Mouse (Mus musculus): Measurements from ENCODE around the gene Pigc. TPM values are rescaled to one million over a fixed set of nuclear protein-coding genes. Genes with fewer than 3 reads are reported as not detected.

Gene Pigc
- total and polyA plus RNA-seq, 2 experiments, result 7.3 to 9.5 TPM

DNA sequence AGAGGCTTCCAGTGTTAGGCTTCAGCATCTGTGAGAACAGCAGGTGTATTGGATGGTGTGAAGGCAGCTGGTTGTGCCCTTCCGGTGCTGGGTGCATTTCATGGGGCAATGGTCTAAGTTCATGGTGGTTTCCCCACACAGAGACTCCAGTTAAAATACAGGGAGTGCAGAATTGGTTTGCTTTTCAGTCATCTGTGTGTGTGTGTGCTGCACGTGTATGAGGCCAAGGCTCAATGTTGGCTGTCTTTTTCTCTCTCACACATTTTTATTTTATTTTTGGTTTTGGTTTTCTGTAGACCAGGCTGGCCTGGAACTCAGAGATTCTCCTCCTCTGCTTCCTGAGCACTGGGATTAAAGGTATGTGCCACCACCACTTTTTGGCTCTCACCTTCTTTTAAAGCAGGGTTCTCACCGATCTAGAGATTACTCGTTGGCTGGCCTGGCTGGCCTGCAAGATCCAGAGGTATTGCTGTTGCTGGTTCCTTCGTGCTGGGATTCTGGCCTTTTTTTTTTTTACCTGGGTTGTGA is 9.3 kb downstream of the Pigc start:
- DNase-seq (ENCODE audit: extremely low read depth, low read depth, low spot score), result no peak
- no peak for TF ChIP-seq POLR2A (IDR thresholded peaks at IDR 0.05; ENCODE audit: extremely low read depth, insufficient read depth, low read length)
- TF ChIP-seq CTCF (IDR thresholded peaks at IDR 0.05; ENCODE audit: low read depth, low read length), result no peak
- Histone ChIP-seq H3K4me1 (ENCODE audit: control insufficient read depth, insufficient read depth, low read length) (peaks cover 11% of the 10 kb centered on the region), H3K79me2 (ENCODE audit: control insufficient read depth, insufficient read depth, low read length) (no peaks in the 10 kb centered on the region), H3K9ac (ENCODE audit: low read depth, low read length) (no peak overlapping the region), H3K36me3 (ENCODE audit: control insufficient read depth, insufficient read depth, low read length) (no peaks in the 10 kb centered on the region), H3K27ac (replicated peaks; ENCODE audit: insufficient read depth, low read depth, low read length) (no peak overlapping the region), H3K4me3 (ENCODE audit: insufficient read depth, low read depth, low read length) (no peak overlapping the region), H3K27me3 (ENCODE audit: control insufficient read depth, insufficient read depth, low read length) (no peaks in the 10 kb centered on the region)
- WGBS, result 80% methylated on average over 5 of the region's 5 CpGs

- no peak within 1 kb of the TSS for H3K27ac ChIP-seq (replicated peaks; ENCODE audit: insufficient read depth, low read depth, low read length)
- peaks cover 7% of the 10 kb centered on the region for H3K4me1 ChIP-seq (ENCODE audit: control insufficient read depth, insufficient read depth, low read length)
- no peaks in the 10 kb centered on the region for H3K36me3 ChIP-seq (ENCODE audit: control insufficient read depth, insufficient read depth, low read length)
- WGBS, result 73% methylated on average over 1 of the region's 1 CpGs
- no peak for DNase-seq (ENCODE audit: extremely low read depth, low read depth, low spot score)
- H3K9ac ChIP-seq (ENCODE audit: low read depth, low read length), result no peak within 1 kb of the TSS
- H3K27me3 ChIP-seq (ENCODE audit: control insufficient read depth, insufficient read depth, low read length), result no peaks in the 10 kb centered on the region
- no peak within 1 kb of the TSS for H3K4me3 ChIP-seq (ENCODE audit: insufficient read depth, low read depth, low read length)
- TF ChIP-seq POLR2A (IDR thresholded peaks at IDR 0.05; ENCODE audit: extremely low read depth, insufficient read depth, low read length), result no peak
- TF ChIP-seq CTCF (IDR thresholded peaks at IDR 0.05; ENCODE audit: low read depth, low read length), result no peak
- no peaks in the 10 kb centered on the region for H3K79me2 ChIP-seq (ENCODE audit: control insufficient read depth, insufficient read depth, low read length)
Measured at GRCm38 (mm10) chr1:161979536-161979935, 10.6 kb downstream of the Pigc start, which contains the start of gene 4930558K02Rik. Gene 4930558K02Rik (minus strand): TSS chr1:161979636.

- H3K79me2 ChIP-seq (ENCODE audit: control insufficient read depth, insufficient read depth, low read length), result no peaks in the 10 kb centered on the region
- TF ChIP-seq POLR2A (IDR thresholded peaks at IDR 0.05; ENCODE audit: extremely low read depth, insufficient read depth, low read length), result no peak
- TF ChIP-seq CTCF (IDR thresholded peaks at IDR 0.05; ENCODE audit: low read depth, low read length), result no peak
- WGBS, result 79% methylated on average over 2 of the region's 2 CpGs
Measured at GRCm38 (mm10) chr1:161980046-161980445, 11.1 kb downstream of the Pigc start.

DNA sequence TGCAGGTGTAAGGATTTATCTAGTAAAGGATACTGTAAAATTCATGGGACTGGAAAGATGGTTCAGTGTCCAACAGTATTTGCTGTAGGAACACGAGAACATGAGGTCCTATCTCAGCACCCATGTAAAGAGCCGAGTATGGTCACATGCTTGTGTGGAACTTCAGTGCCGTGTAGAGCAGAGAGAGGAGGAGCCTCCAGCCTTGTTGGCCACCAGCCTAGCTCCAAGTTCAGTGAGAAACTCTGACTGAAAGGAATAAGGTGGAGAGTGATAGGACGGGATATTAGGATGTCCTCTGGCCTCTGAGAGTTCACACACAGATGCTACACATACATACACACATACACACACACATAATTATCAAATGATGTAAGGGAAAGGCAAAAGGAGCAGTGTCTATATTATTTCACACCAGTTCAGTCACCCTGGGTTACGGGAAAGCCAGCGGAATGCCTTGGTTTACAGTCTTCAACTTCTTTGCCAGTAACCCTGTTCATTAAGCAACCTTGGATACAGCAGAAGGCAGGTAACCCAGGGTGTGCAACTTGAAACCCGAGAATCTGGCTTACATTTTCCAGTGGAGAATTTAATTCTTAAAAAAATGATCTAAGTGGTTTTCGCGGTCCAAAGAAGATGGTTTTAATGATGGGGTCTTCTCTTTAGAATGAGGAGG is 11.8 kb downstream of the Pigc start:
- peaks cover 6% of the 10 kb centered on the region for H3K4me1 ChIP-seq (ENCODE audit: control insufficient read depth, insufficient read depth, low read length)
- 70% methylated on average over 9 of the region's 9 CpGs for WGBS
- H3K9ac ChIP-seq (ENCODE audit: low read depth, low read length), result no peak overlapping the region
- H3K27me3 ChIP-seq (ENCODE audit: control insufficient read depth, insufficient read depth, low read length), result no peaks in the 10 kb centered on the region
- H3K27ac ChIP-seq (replicated peaks; ENCODE audit: insufficient read depth, low read depth, low read length), result no peak overlapping the region
- no peak overlapping the region for H3K4me3 ChIP-seq (ENCODE audit: insufficient read depth, low read depth, low read length)
- H3K79me2 ChIP-seq (ENCODE audit: control insufficient read depth, insufficient read depth, low read length), result no peaks in the 10 kb centered on the region
- H3K36me3 ChIP-seq (ENCODE audit: control insufficient read depth, insufficient read depth, low read length), result no peaks in the 10 kb centered on the region
- TF ChIP-seq POLR2A (IDR thresholded peaks at IDR 0.05; ENCODE audit: extremely low read depth, insufficient read depth, low read length) (no peak), CTCF (IDR thresholded peaks at IDR 0.05; ENCODE audit: low read depth, low read length) (no peak)
- no peak for DNase-seq (ENCODE audit: extremely low read depth, low read depth, low spot score)

More at GRCm38 (mm10) chr1:161980046-161980445, 11.1 kb downstream of the Pigc start:
- Histone ChIP-seq H3K9ac (ENCODE audit: low read depth, low read length) (no peak overlapping the region), H3K36me3 (ENCODE audit: control insufficient read depth, insufficient read depth, low read length) (no peaks in the 10 kb centered on the region), H3K4me3 (ENCODE audit: insufficient read depth, low read depth, low read length) (no peak overlapping the region), H3K27ac (replicated peaks; ENCODE audit: insufficient read depth, low read depth, low read length) (no peak overlapping the region), H3K27me3 (ENCODE audit: control insufficient read depth, insufficient read depth, low read length) (no peaks in the 10 kb centered on the region), H3K4me1 (ENCODE audit: control insufficient read depth, insufficient read depth, low read length) (peaks cover 7% of the 10 kb centered on the region)
- no peak for DNase-seq (ENCODE audit: extremely low read depth, low read depth, low spot score)

- Histone ChIP-seq H3K79me2 (ENCODE audit: control insufficient read depth, insufficient read depth, low read length) (no peaks in the 10 kb centered on the region), H3K27me3 (ENCODE audit: control insufficient read depth, insufficient read depth, low read length) (no peaks in the 10 kb centered on the region), H3K4me3 (ENCODE audit: insufficient read depth, low read depth, low read length) (no peak overlapping the region), H3K36me3 (ENCODE audit: control insufficient read depth, insufficient read depth, low read length) (no peaks in the 10 kb centered on the region), H3K9ac (ENCODE audit: low read depth, low read length) (no peak overlapping the region), H3K4me1 (ENCODE audit: control insufficient read depth, insufficient read depth, low read length) (no peaks in the 10 kb centered on the region), H3K27ac (replicated peaks; ENCODE audit: insufficient read depth, low read depth, low read length) (no peak overlapping the region)
- 79% methylated on average over 6 of the region's 6 CpGs for WGBS
- TF ChIP-seq CTCF (IDR thresholded peaks at IDR 0.05; ENCODE audit: low read depth, low read length) (no peak), POLR2A (IDR thresholded peaks at IDR 0.05; ENCODE audit: extremely low read depth, insufficient read depth, low read length) (no peak)
- DNase-seq (ENCODE audit: extremely low read depth, low read depth, low spot score), result no peak
Measured at GRCm38 (mm10) chr1:161983451-161983850, 14.5 kb downstream of the Pigc start.

GRCm38 (mm10) chr1:161983979-161984566 is 15.1 kb downstream of the Pigc start:
- DNase-seq (ENCODE audit: extremely low read depth, low read depth, low spot score), result no peak
- WGBS, result 72% methylated on average over 4 of the region's 4 CpGs
- no peaks in the 10 kb centered on the region for H3K36me3 ChIP-seq (ENCODE audit: control insufficient read depth, insufficient read depth, low read length)

More at GRCm38 (mm10) chr1:161983979-161984566, 15.1 kb downstream of the Pigc start:
- no peaks in the 10 kb centered on the region for H3K4me1 ChIP-seq (ENCODE audit: control insufficient read depth, insufficient read depth, low read length)
- no peak overlapping the region for H3K27ac ChIP-seq (replicated peaks; ENCODE audit: insufficient read depth, low read depth, low read length)
- no peak overlapping the region for H3K4me3 ChIP-seq (ENCODE audit: insufficient read depth, low read depth, low read length)
- TF ChIP-seq POLR2A (IDR thresholded peaks at IDR 0.05; ENCODE audit: extremely low read depth, insufficient read depth, low read length) (no peak), CTCF (IDR thresholded peaks at IDR 0.05; ENCODE audit: low read depth, low read length) (no peak)
- H3K79me2 ChIP-seq (ENCODE audit: control insufficient read depth, insufficient read depth, low read length), result no peaks in the 10 kb centered on the region
- H3K9ac ChIP-seq (ENCODE audit: low read depth, low read length), result no peak overlapping the region
- no peaks in the 10 kb centered on the region for H3K27me3 ChIP-seq (ENCODE audit: control insufficient read depth, insufficient read depth, low read length)
